ENCODE assay signal across 29 mouse cellular contexts in genomic region chr19:15815166-15815565, GRCm38 (mm10).
A peak's percentile ranks its signal among the peaks of the same experiment; 100 is the strongest.
DNase-seq lines count a peak whose midpoint lies in the region; ATAC-seq and TF ChIP-seq lines count a peak whose summit lies in the region.
"Had no signal": no experiment of that assay in that cellular context is flagged by ENCODE, and none has a peak within 500 bp of the region (broad histone marks: within the 10 kb centered on the region; RNA-seq: fewer than 3 reads in every experiment).

No protein-coding gene starts in this region.

- H3K4me1 ChIP-seq in liver, embryonic 12.5 days = no peaks in the 10 kb centered on the region
- peaks cover 13% of the 10 kb centered on the region for H3K4me1 ChIP-seq in bone marrow macrophage, adult 2 months (ENCODE audit: control insufficient read depth, insufficient read depth, low read length)
- peaks cover 7% of the 10 kb centered on the region for H3K4me1 ChIP-seq in limb, embryonic 10.5 days
- H3K4me1 ChIP-seq: heart, embryonic 13.5 days; hindbrain, embryonic 10.5 days; hindbrain, embryonic 15.5 days; megakaryocyte, embryonic 14.5 days; midbrain, embryonic 13.5 days; neural tube, embryonic 15.5 days had no signal

- H3K27ac ChIP-seq in liver, embryonic 12.5 days = no peak overlapping the region
- H3K27ac ChIP-seq in bone marrow macrophage, adult 2 months (ENCODE audit: insufficient read depth, low read depth, low read length) = peak overlapping the region; percentile 76
- H3K27ac ChIP-seq in macrophage = peak overlapping the region; percentile 74
- no peak overlapping the region for H3K27ac ChIP-seq in limb, embryonic 10.5 days
- H3K27ac ChIP-seq: heart, embryonic 13.5 days; hindbrain, embryonic 10.5 days; hindbrain, embryonic 15.5 days; kidney, embryonic 15.5 days; midbrain, embryonic 13.5 days; neural tube, embryonic 15.5 days; stomach, postnatal 0 days had no signal

- 31% methylated on average over 6 of the region's 6 CpGs for WGBS in liver, embryonic 12.5 days (ENCODE audit: insufficient replicate concordance)
- 1% methylated on average over 6 of the region's 6 CpGs for WGBS in macrophage (ENCODE audit: missing documents)
- 74% methylated on average over 6 of the region's 6 CpGs for WGBS in limb, embryonic 10.5 days

- no peak overlapping the region for H3K4me2 ChIP-seq in liver, embryonic 12.5 days
- H3K4me2 ChIP-seq: heart, embryonic 13.5 days; hindbrain, embryonic 15.5 days; kidney, embryonic 15.5 days; midbrain, embryonic 13.5 days; neural tube, embryonic 15.5 days had no signal

- no peak for TF ChIP-seq CTCF in bone marrow macrophage, adult 2 months (IDR thresholded peaks at IDR 0.05; ENCODE audit: low read depth, low read length)

- H3K9me3 ChIP-seq in liver, embryonic 12.5 days (replicated peaks) = no peaks in the 10 kb centered on the region
- H3K9me3 ChIP-seq in limb, embryonic 10.5 days (replicated peaks) = no peaks in the 10 kb centered on the region
- H3K9me3 ChIP-seq: heart, embryonic 13.5 days; hindbrain, embryonic 10.5 days; hindbrain, embryonic 15.5 days; kidney, embryonic 15.5 days; megakaryocyte, embryonic 14.5 days; neural tube, embryonic 15.5 days had no signal

- H3K9ac ChIP-seq in liver, embryonic 12.5 days = no peak overlapping the region
- H3K9ac ChIP-seq: heart, embryonic 13.5 days; hindbrain, embryonic 15.5 days; kidney, embryonic 15.5 days; midbrain, embryonic 13.5 days; neural tube, embryonic 15.5 days had no signal

- H3K79me2 ChIP-seq in macrophage (ENCODE audit: inconsistent target) = no peaks in the 10 kb centered on the region

- TF ChIP-seq POLR2A in bone marrow macrophage, adult 2 months (IDR thresholded peaks at IDR 0.05; ENCODE audit: borderline replicate concordance, low read depth, low read length) = no peak

- H3K36me3 ChIP-seq in liver, embryonic 12.5 days = no peaks in the 10 kb centered on the region
- no peaks in the 10 kb centered on the region for H3K36me3 ChIP-seq in macrophage (ENCODE audit: inconsistent target)
- no peaks in the 10 kb centered on the region for H3K36me3 ChIP-seq in splenic B cell, adult 2 months (ENCODE audit: control insufficient read depth, insufficient read depth, low read length, poor library complexity, severe bottlenecking)
- no peaks in the 10 kb centered on the region for H3K36me3 ChIP-seq in limb, embryonic 10.5 days
- H3K36me3 ChIP-seq: heart, embryonic 13.5 days; hindbrain, embryonic 10.5 days; hindbrain, embryonic 15.5 days; kidney, embryonic 15.5 days; midbrain, embryonic 13.5 days; neural tube, embryonic 15.5 days had no signal

- no peak for ATAC-seq in liver, embryonic 12.5 days
- ATAC-seq: forebrain, embryonic 14.5 days; midbrain, embryonic 13.5 days had no signal

- no peaks in the 10 kb centered on the region for H3K27me3 ChIP-seq in liver, embryonic 12.5 days (replicated peaks)
- no peaks in the 10 kb centered on the region for H3K27me3 ChIP-seq in splenic B cell, adult 2 months (ENCODE audit: control insufficient read depth, insufficient read depth, low read length, poor library complexity, severe bottlenecking)
- no peaks in the 10 kb centered on the region for H3K27me3 ChIP-seq in limb, embryonic 10.5 days (ENCODE audit: low read depth, poor library complexity, severe bottlenecking)
- H3K27me3 ChIP-seq: heart, embryonic 13.5 days; hindbrain, embryonic 15.5 days; kidney, embryonic 15.5 days; megakaryocyte, embryonic 14.5 days; neural tube, embryonic 15.5 days had no signal

- peak; percentile 10 for DNase-seq in liver
- DNase-seq in splenic B cell, adult 2 months (ENCODE audit: low read depth, low spot score) = peak; percentile 22
- no peak for DNase-seq in frontal cortex, postnatal 36 days (ENCODE audit: low spot score in 2 of 2)
- DNase-seq in limb, embryonic 10.5 days (ENCODE audit: low spot score) = no peak
- DNase-seq: adrenal gland, postnatal 25 days; cerebellum, adult 18-20 months; cerebellum, postnatal 10 days; gastrocnemius, postnatal 25 days; heart, postnatal 10 days; kidney, adult 18-20 months; kidney, postnatal 25 days; lung, adult 18-20 months; lung, postnatal 10 days; retina, postnatal 1 day; right cerebral cortex, postnatal 14 days; thymus, adult 18-20 months; thymus, postnatal 25 days had no signal

- H3K4me3 ChIP-seq in liver, embryonic 12.5 days = no peak overlapping the region
- no peak overlapping the region for H3K4me3 ChIP-seq in bone marrow macrophage, adult 2 months (ENCODE audit: insufficient read depth, low read length)
- H3K4me3 ChIP-seq in macrophage (ENCODE audit: inconsistent target) = no peak overlapping the region
- no peak overlapping the region for H3K4me3 ChIP-seq in limb, embryonic 10.5 days
- H3K4me3 ChIP-seq: heart, embryonic 13.5 days; hindbrain, embryonic 10.5 days; hindbrain, embryonic 15.5 days; kidney, embryonic 15.5 days; megakaryocyte, embryonic 14.5 days; midbrain, embryonic 13.5 days; neural tube, embryonic 15.5 days had no signal

Comparison
In these comparisons a context has a peak if more than half of its experiments do, and no peak if none do; other contexts are left out.
1. DNase-seq: peak in liver (single experiment) and splenic B cell, adult 2 months (single experiment); none in frontal cortex, postnatal 36 days (0 of 2) and limb, embryonic 10.5 days (single experiment).
2. H3K27ac ChIP-seq: peak in bone marrow macrophage, adult 2 months (single experiment) and macrophage (single experiment); none in liver, embryonic 12.5 days (single experiment) and limb, embryonic 10.5 days (single experiment).